ENCODE assay signal across 8 mouse cellular contexts in genomic region chr15:88828800-88829705, GRCm38 (mm10). TPM values are rescaled to one million over a fixed set of nuclear protein-coding genes. Genes with fewer than 3 reads are reported as not detected.
DNase-seq lines count a peak whose midpoint lies in the region; ATAC-seq and TF ChIP-seq lines count a peak whose summit lies in the region.

No protein-coding gene starts in this region.

- H3K4me2 ChIP-seq in heart, embryonic 13.5 days, result no peak overlapping the region
- H3K4me2 ChIP-seq in kidney, embryonic 16.5 days (replicated peaks; ENCODE audit: low read depth, low read length), result no peak overlapping the region

- H3K27ac ChIP-seq in heart, embryonic 13.5 days (replicated peaks), result 0 out of 2 replicates have a peak overlapping the region, but pooled peaks have one; percentile 39
- no peak overlapping the region for H3K27ac ChIP-seq in kidney, embryonic 16.5 days (ENCODE audit: low read length)
- H3K27ac ChIP-seq in liver, adult 2 months (replicated peaks; ENCODE audit: insufficient read depth, low read depth, low read length), result peak overlapping the region; percentile 73

- H3K9me3 ChIP-seq in heart, embryonic 13.5 days, result no peaks in the 10 kb centered on the region
- H3K9me3 ChIP-seq in kidney, embryonic 16.5 days (ENCODE audit: low read length), result no peaks in the 10 kb centered on the region

- no peak overlapping the region for H3K4me3 ChIP-seq in heart, embryonic 13.5 days
- no peak overlapping the region for H3K4me3 ChIP-seq in kidney, embryonic 16.5 days (ENCODE audit: low read length)
- H3K4me3 ChIP-seq in liver, adult 2 months (ENCODE audit: insufficient read depth, low read depth, low read length), result peak overlapping the region; percentile 0; the same call in 1 of the 2 replicates

- peaks cover 28% of the 10 kb centered on the region for H3K36me3 ChIP-seq in heart, embryonic 13.5 days
- peaks cover 20% of the 10 kb centered on the region for H3K36me3 ChIP-seq in kidney, embryonic 16.5 days (ENCODE audit: insufficient read depth, low read length)
- H3K36me3 ChIP-seq in liver, adult 2 months (ENCODE audit: control insufficient read depth, insufficient read depth, low read length), result peaks cover 7% of the 10 kb centered on the region; the same call in 1 of the 2 replicates

- no peaks in the 10 kb centered on the region for H3K27me3 ChIP-seq in heart, embryonic 13.5 days (replicated peaks)
- H3K27me3 ChIP-seq in kidney, embryonic 16.5 days (ENCODE audit: insufficient read depth, low read length), result no peaks in the 10 kb centered on the region
- H3K27me3 ChIP-seq in liver, adult 2 months (ENCODE audit: control insufficient read depth, insufficient read depth, low read length), result no peaks in the 10 kb centered on the region

- peak; percentile 83 for DNase-seq in CD4-positive helper T cell, adult 2 months (ENCODE audit: low read depth, low spot score)
- DNase-seq in brain, embryonic 14.5 days (ENCODE audit: low read depth), result peak; percentile 90
- DNase-seq in liver, adult 2 months (ENCODE audit: extremely low read depth, low read depth, low spot score), result peak; percentile 69
- DNase-seq in spleen, postnatal 36 days (ENCODE audit: low spot score in 2 of 2), result peak; percentile 75 to 80

- H3K79me2 ChIP-seq in liver, adult 2 months (ENCODE audit: control insufficient read depth, insufficient read depth, low read length), result no peaks in the 10 kb centered on the region

- TF ChIP-seq POLR2A in brain, embryonic 14.5 days (IDR thresholded peaks at IDR 0.05; ENCODE audit: borderline replicate concordance, extremely low read depth, insufficient read depth, insufficient read length, poor library complexity, severe bottlenecking), result no peak
- no peak for TF ChIP-seq POLR2A in liver, adult 2 months (IDR thresholded peaks at IDR 0.05; ENCODE audit: extremely low read depth, insufficient read depth, low read length)

- ATAC-seq in erythroid progenitor cell, adult 5-6 weeks (replicated peaks; ENCODE audit: low FRiP score, poor library complexity, severe bottlenecking), result peak; percentile 78
- ATAC-seq in heart, embryonic 13.5 days (ENCODE audit: extremely low read depth, insufficient number of reproducible peaks, low FRiP score, low TSS enrichment), result peak; percentile 64; the same call in 1 of the 2 replicates
- peak; percentile 89 for ATAC-seq in kidney, embryonic 16.5 days (ENCODE audit: low FRiP score, low TSS enrichment)
- ATAC-seq in monocyte, adult 5-6 weeks (replicated peaks; ENCODE audit: insufficient number of reproducible peaks, low FRiP score, low TSS enrichment, poor library complexity, severe bottlenecking), result peak; percentile 79

- 52% methylated on average over 17 of the region's 17 CpGs for WGBS in heart, embryonic 13.5 days
- WGBS in kidney, embryonic 16.5 days, result 56% methylated on average over 17 of the region's 17 CpGs
- 45% methylated on average over 17 of the region's 17 CpGs for WGBS in liver, adult 2 months

- peak; percentile 89 for TF ChIP-seq CTCF in brain, embryonic 14.5 days (IDR thresholded peaks at IDR 0.05; ENCODE audit: borderline replicate concordance, extremely low read depth, insufficient read depth, insufficient read length)
- peak; percentile 98 for TF ChIP-seq CTCF in liver, adult 2 months (IDR thresholded peaks at IDR 0.05; ENCODE audit: low read depth, low read length)

- peak overlapping the region; percentile 11; the same call in 1 of the 2 replicates for H3K9ac ChIP-seq in heart, embryonic 13.5 days
- 0 out of 2 replicates have a peak overlapping the region, but pooled peaks have one; percentile 15 for H3K9ac ChIP-seq in kidney, embryonic 16.5 days (replicated peaks; ENCODE audit: low read length)
- H3K9ac ChIP-seq in liver, adult 2 months (ENCODE audit: low read depth, low read length), result peak overlapping the region; percentile 59

- H3K4me1 ChIP-seq in heart, embryonic 13.5 days, result peaks cover 47% of the 10 kb centered on the region
- H3K4me1 ChIP-seq in kidney, embryonic 16.5 days (ENCODE audit: insufficient read depth, low read length), result peaks cover 16% of the 10 kb centered on the region
- H3K4me1 ChIP-seq in liver, adult 2 months (ENCODE audit: control insufficient read depth, insufficient read depth, low read length), result peaks cover 47% of the 10 kb centered on the region

RNA-seq across cellular contexts. Expression of gene Creld2, which starts 9.6 kb away (rescaled TPM):
- 41.8 and 48.8 TPM in 2 replicates for polyA plus RNA-seq in brain, embryonic 14.5 days (2012; rRNA removed)
- total RNA-seq in erythroid progenitor cell, adult 5-6 weeks (2015; ENCODE audit: low replicate concordance), result 19.8 and 26.4 TPM in 2 replicates
- total RNA-seq in erythroid progenitor cell, adult 5-6 weeks (2017; ENCODE audit: low replicate concordance), result 24.8 and 41.9 TPM in 2 replicates
- 54.1 and 63.7 TPM in 2 replicates for polyA plus RNA-seq in heart, embryonic 13.5 days (2015; fragmentation: Nextera tagmentation; extraction: Ambion mirVana)
- polyA plus RNA-seq in kidney, embryonic 16.5 days (2015; fragmentation: Nextera tagmentation; extraction: Ambion mirVana), result 118 and 133 TPM in 2 replicates
- 51.4 and 70.2 TPM in 2 replicates for total RNA-seq in liver, adult 2 months (2014; rRNA removed)
- polyA plus RNA-seq in liver, adult 2 months (2012; rRNA removed), result 32.6 and 32.9 TPM in 2 replicates
- 59.8 to 71.4 TPM (median 62.8 TPM) in 3 replicates for total RNA-seq in monocyte, adult 5-6 weeks (2017)

RNA-seq across cellular contexts. Expression of gene Alg12, which starts 9.9 kb away (rescaled TPM):
- 14.2 and 15.4 TPM in 2 replicates for polyA plus RNA-seq in brain, embryonic 14.5 days (2012; rRNA removed)
- total RNA-seq in erythroid progenitor cell, adult 5-6 weeks (2015; ENCODE audit: low replicate concordance), result 5.0 and 5.4 TPM in 2 replicates
- total RNA-seq in erythroid progenitor cell, adult 5-6 weeks (2017; ENCODE audit: low replicate concordance), result 1.2 and 2.4 TPM in 2 replicates
- polyA plus RNA-seq in heart, embryonic 13.5 days (2015; fragmentation: Nextera tagmentation; extraction: Ambion mirVana), result 8.9 and 10.5 TPM in 2 replicates
- polyA plus RNA-seq in kidney, embryonic 16.5 days (2015; fragmentation: Nextera tagmentation; extraction: Ambion mirVana), result 15.7 and 16.9 TPM in 2 replicates
- 4.9 and 5.8 TPM in 2 replicates for total RNA-seq in liver, adult 2 months (2014; rRNA removed)
- 9.4 and 14.4 TPM in 2 replicates for polyA plus RNA-seq in liver, adult 2 months (2012; rRNA removed)
- total RNA-seq in monocyte, adult 5-6 weeks (2017), result 5.8 to 15.6 TPM (median 9.6 TPM) in 3 replicates

RNA-seq across cellular contexts. Expression of gene Pim3, which starts 32.9 kb away (rescaled TPM):
- polyA plus RNA-seq in brain, embryonic 14.5 days (2012; rRNA removed), result 14.7 and 18.5 TPM in 2 replicates
- total RNA-seq in erythroid progenitor cell, adult 5-6 weeks (2015; ENCODE audit: low replicate concordance), result 0.72 and 1.3 TPM in 2 replicates
- 0.68 and 1.5 TPM in 2 replicates for total RNA-seq in erythroid progenitor cell, adult 5-6 weeks (2017; ENCODE audit: low replicate concordance)
- 51.8 and 57.0 TPM in 2 replicates for polyA plus RNA-seq in heart, embryonic 13.5 days (2015; fragmentation: Nextera tagmentation; extraction: Ambion mirVana)
- 59.6 and 77.7 TPM in 2 replicates for polyA plus RNA-seq in kidney, embryonic 16.5 days (2015; fragmentation: Nextera tagmentation; extraction: Ambion mirVana)
- 59.7 and 68.3 TPM in 2 replicates for total RNA-seq in liver, adult 2 months (2014; rRNA removed)
- 17.7 and 31.2 TPM in 2 replicates for polyA plus RNA-seq in liver, adult 2 months (2012; rRNA removed)
- total RNA-seq in monocyte, adult 5-6 weeks (2017), result 31.1 to 42.4 TPM (median 34.9 TPM) in 3 replicates
